Mouse (Mus musculus) kidney, embryonic 16.5 days (tissue): ENCODE results near the gene Slc45a3. TPM values are rescaled to one million over a fixed set of nuclear protein-coding genes. Genes with fewer than 3 reads are reported as not detected.
A peak's percentile ranks its signal among the peaks of the same experiment; 100 is the strongest.

Source experiments
- ATAC-seq: fragments of 200-750 bp; cut with Nextera tagmentation; 2 replicates; pipeline ENCODE4 v1.8.0; 2017; ENCODE audit warnings: moderate TSS enrichment; ENCODE audit not compliant: low FRiP score, low TSS enrichment
- H3K27ac ChIP-seq: fragments of 300-500 bp; sonication (generic); 2 replicates; pipeline ENCODE4 v1.5.1; 2014; ENCODE audit warnings: low read length
- H3K27me3 ChIP-seq: fragments of 300-500 bp; sonication (generic); 2 replicates; pipeline ENCODE4 v1.6.1; 2014; ENCODE audit warnings: low read length, control low read depth, mixed read lengths; ENCODE audit not compliant: insufficient read depth
- H3K36me3 ChIP-seq: fragments of 300-500 bp; sonication (generic); 2 replicates; pipeline ENCODE4 v1.6.1; 2014; ENCODE audit warnings: low read length, control low read depth, mixed read lengths; ENCODE audit not compliant: insufficient read depth
- H3K4me1 ChIP-seq: fragments of 300-500 bp; sonication (generic); 2 replicates; pipeline ENCODE4 v1.6.1; 2014; ENCODE audit warnings: low read length, control low read depth, mixed read lengths; ENCODE audit not compliant: insufficient read depth
- H3K4me2 ChIP-seq: fragments of 300-500 bp; sonication (generic); replicated peaks from 2 replicates; pipeline ENCODE4 v1.6.1; 2014; ENCODE audit warnings: low read depth, low read length
- H3K4me3 ChIP-seq: fragments of 300-500 bp; sonication (generic); 2 replicates; pipeline ENCODE4 v1.5.1; 2014; ENCODE audit warnings: mild to moderate bottlenecking, low read length
- H3K9ac ChIP-seq: fragments of 300-500 bp; sonication (generic); replicated peaks from 2 replicates; pipeline ENCODE4 v1.6.1; 2014; ENCODE audit warnings: low read length
- H3K9me3 ChIP-seq: fragments of 300-500 bp; sonication (generic); 2 replicates; pipeline ENCODE4 v1.6.1; 2016; ENCODE audit warnings: low read length, control low read depth
- WGBS: fragments of 180-500 bp; shearing (Covaris S2); extraction: QIAGEN DNeasy Blood & Tissue Kit; methylation state at CpG from one replicate; pipeline ENCODE4 v1.1.7; 2014; 5-methylcytosine and 5-hydroxymethylcytosine counted together
- polyA plus RNA-seq: library from polyadenylated mRNA; unstranded; fragments of >200 nt; fragmentation: Nextera tagmentation; extraction: Ambion mirVana; gene quantifications from 2 replicates; pipeline ENCODE4 v1.2.1, GENCODE M21; 2015

Slc45a3 gene
- polyA plus RNA-seq, 1 experiment from 2014 or later = 8.6 TPM

- H3K27ac ChIP-seq = peak overlapping the region; percentile 16
- no peaks in the 10 kb centered on the region for H3K9me3 ChIP-seq
- no peak overlapping the region for H3K4me2 ChIP-seq
- no peak overlapping the region for H3K9ac ChIP-seq
- 0 out of 2 replicates have a peak, but pooled peaks have one; percentile 40 for ATAC-seq
- 26% methylated on average over 16 of the region's 16 CpGs for WGBS
- no peak overlapping the region for H3K4me3 ChIP-seq
- H3K4me1 ChIP-seq = peaks cover 17% of the 10 kb centered on the region
- no peaks in the 10 kb centered on the region for H3K36me3 ChIP-seq
- no peaks in the 10 kb centered on the region for H3K27me3 ChIP-seq
These were observed 19.9 kb upstream of the Slc45a3 start for GRCm38 (mm10) chr1:131942621-131943590.

- Histone ChIP-seq H3K4me2 (no peak overlapping the region), H3K9me3 (no peaks in the 10 kb centered on the region), H3K9ac (no peak overlapping the region), H3K36me3 (no peaks in the 10 kb centered on the region), H3K27ac (no peak overlapping the region), H3K27me3 (no peaks in the 10 kb centered on the region), H3K4me1 (peaks cover 21% of the 10 kb centered on the region), H3K4me3 (no peak overlapping the region)
- 46% methylated on average over 10 of the region's 10 CpGs for WGBS
- ATAC-seq = no peak
These were observed 16.9 kb upstream of the Slc45a3 start for GRCm38 (mm10) chr1:131945674-131946440.

- Histone ChIP-seq H3K36me3 (no peaks in the 10 kb centered on the region), H3K27me3 (no peaks in the 10 kb centered on the region), H3K9ac (no peak overlapping the region), H3K9me3 (no peaks in the 10 kb centered on the region), H3K4me3 (no peak overlapping the region), H3K4me1 (peaks cover 21% of the 10 kb centered on the region), H3K4me2 (no peak overlapping the region), H3K27ac (no peak overlapping the region)
- WGBS = 80% methylated on average over 11 of the region's 11 CpGs
- no peak for ATAC-seq
These were observed 16.1 kb upstream of the Slc45a3 start for GRCm38 (mm10) chr1:131946462-131947215.

- H3K9me3 ChIP-seq = no peaks in the 10 kb centered on the region
- 24% methylated on average over 1 of the region's 1 CpGs for WGBS
- no peak overlapping the region for H3K4me3 ChIP-seq
- no peaks in the 10 kb centered on the region for H3K36me3 ChIP-seq
- H3K4me1 ChIP-seq = peaks cover 14% of the 10 kb centered on the region
- ATAC-seq = peak; percentile 77
- H3K9ac ChIP-seq = no peak overlapping the region
- H3K27ac ChIP-seq = 0 out of 2 replicates have a peak overlapping the region, but pooled peaks have one; percentile 3
- no peaks in the 10 kb centered on the region for H3K27me3 ChIP-seq
- no peak overlapping the region for H3K4me2 ChIP-seq
These were observed 14.7 kb upstream of the Slc45a3 start for GRCm38 (mm10) chr1:131947997-131948525.

- WGBS = 79% methylated on average over 12 of the region's 12 CpGs
- Histone ChIP-seq H3K27me3 (no peaks in the 10 kb centered on the region; the same call in 1 of the 2 replicates), H3K9me3 (no peaks in the 10 kb centered on the region), H3K4me1 (no peaks in the 10 kb centered on the region), H3K9ac (no peak overlapping the region), H3K36me3 (no peaks in the 10 kb centered on the region), H3K4me3 (no peak overlapping the region), H3K27ac (no peak overlapping the region), H3K4me2 (no peak overlapping the region)
- no peak for ATAC-seq
These were observed 8.4 kb upstream of the Slc45a3 start for GRCm38 (mm10) chr1:131954242-131954865.

- no peaks in the 10 kb centered on the region; the same call in 1 of the 2 replicates for H3K27me3 ChIP-seq
- H3K9me3 ChIP-seq = no peaks in the 10 kb centered on the region
- no peak overlapping the region for H3K27ac ChIP-seq
- no peak; the same call in 1 of the 2 replicates for ATAC-seq
- H3K4me3 ChIP-seq = no peak overlapping the region
- H3K4me2 ChIP-seq = no peak overlapping the region
- H3K36me3 ChIP-seq = no peaks in the 10 kb centered on the region
- 20% methylated on average over 3 of the region's 3 CpGs for WGBS
- H3K9ac ChIP-seq = no peak overlapping the region
- no peaks in the 10 kb centered on the region for H3K4me1 ChIP-seq
These were observed 7.5 kb upstream of the Slc45a3 start for GRCm38 (mm10) chr1:131955131-131955757.

GRCm38 (mm10) chr1:131957416-131957815, 5.4 kb upstream of the Slc45a3 start:
- 71% methylated on average over 5 of the region's 5 CpGs for WGBS
- no peak for ATAC-seq

GRCm38 (mm10) chr1:131961004-131961403, 1.8 kb upstream of the Slc45a3 start:
- Histone ChIP-seq H3K36me3 (no peaks in the 10 kb centered on the region), H3K27ac (no peak overlapping the region), H3K9ac (no peak overlapping the region), H3K4me3 (no peak overlapping the region), H3K4me1 (peaks cover 20% of the 10 kb centered on the region), H3K4me2 (no peak overlapping the region), H3K9me3 (no peaks in the 10 kb centered on the region), H3K27me3 (peaks cover 6% of the 10 kb centered on the region)
- ATAC-seq = no peak
- 63% methylated on average over 2 of the region's 2 CpGs for WGBS

More at GRCm38 (mm10) chr1:131957416-131957815, 5.4 kb upstream of the Slc45a3 start:
- no peak overlapping the region for H3K4me2 ChIP-seq
- 0 out of 2 replicates have a peak, but pooled peaks cover 3% of the 10 kb centered on the region for H3K4me1 ChIP-seq
- no peaks in the 10 kb centered on the region for H3K9me3 ChIP-seq
- no peak overlapping the region for H3K9ac ChIP-seq
- no peaks in the 10 kb centered on the region for H3K36me3 ChIP-seq
- no peak overlapping the region for H3K4me3 ChIP-seq
- H3K27ac ChIP-seq = no peak overlapping the region
- peaks cover 4% of the 10 kb centered on the region for H3K27me3 ChIP-seq
